Mouse (Mus musculus) liver, embryonic 15.5 days (tissue): ENCODE data around the gene Hoxb2. TPM values are rescaled to one million over a fixed set of nuclear protein-coding genes. Genes with fewer than 3 reads are reported as not detected.

Source experiments
- ATAC-seq: fragments of 200-750 bp; cut with Nextera tagmentation; 2 replicates; pipeline ENCODE4 v1.8.0; 2017; ENCODE audit warnings: moderate number of reproducible peaks, mild to moderate bottlenecking, moderate library complexity; ENCODE audit not compliant: insufficient read depth
- H3K27ac ChIP-seq: fragments of 300-500 bp; sonication (generic); replicated peaks from 2 replicates; pipeline ENCODE4 v1.5.1; 2015; ENCODE audit warnings: mild to moderate bottlenecking, inconsistent platforms
- H3K27me3 ChIP-seq: fragments of 300-500 bp; sonication (generic); 2 replicates; pipeline ENCODE4 v1.6.1; 2015; ENCODE audit warnings: mild to moderate bottlenecking, inconsistent platforms
- H3K36me3 ChIP-seq: fragments of 300-500 bp; sonication (generic); replicated peaks from 2 replicates; pipeline ENCODE4 v1.6.1; 2015; ENCODE audit warnings: moderate library complexity, mild to moderate bottlenecking, inconsistent platforms
- H3K4me1 ChIP-seq: fragments of 300-500 bp; sonication (generic); replicated peaks from 2 replicates; pipeline ENCODE4 v1.6.1; 2015; ENCODE audit warnings: inconsistent platforms
- H3K4me2 ChIP-seq: fragments of 300-500 bp; sonication (generic); 2 replicates; pipeline ENCODE4 v1.6.1; 2015; ENCODE audit warnings: moderate library complexity, mild to moderate bottlenecking, inconsistent platforms
- H3K4me3 ChIP-seq: fragments of 300-500 bp; sonication (generic); replicated peaks from 2 replicates; pipeline ENCODE4 v1.5.1; 2015; ENCODE audit warnings: mild to moderate bottlenecking, inconsistent platforms
- H3K9ac ChIP-seq: fragments of 300-500 bp; sonication (generic); 2 replicates; pipeline ENCODE4 v1.6.1; 2015; ENCODE audit warnings: moderate library complexity, mild to moderate bottlenecking, inconsistent platforms
- H3K9me3 ChIP-seq: fragments of 300-500 bp; sonication (generic); replicated peaks from 2 replicates; pipeline ENCODE4 v1.6.1; 2016; ENCODE audit warnings: inconsistent platforms
- WGBS: fragments of 180-500 bp; shearing (Covaris S2); methylation state at CpG from one replicate; pipeline ENCODE4 v1.1.7; 2015; ENCODE audit warnings: mixed read lengths; ENCODE audit not compliant: insufficient replicate concordance; 5-methylcytosine and 5-hydroxymethylcytosine counted together
- polyA plus RNA-seq: library from polyadenylated mRNA; unstranded; fragments of >200 nt; fragmentation: Nextera tagmentation; extraction: Ambion mirVana; gene quantifications from 2 replicates; pipeline ENCODE4 v1.2.1, GENCODE M21; 2015

Hoxb2 gene
- polyA plus RNA-seq, 1 experiment from 2014 or later = 0.75 TPM

- no peak overlapping the region for H3K4me3 ChIP-seq
- no peak overlapping the region for H3K9ac ChIP-seq
- H3K4me2 ChIP-seq = no peak overlapping the region
- no peaks in the 10 kb centered on the region for H3K9me3 ChIP-seq
- no peaks in the 10 kb centered on the region for H3K4me1 ChIP-seq
- peaks cover 98% of the 10 kb centered on the region for H3K27me3 ChIP-seq
- 39% methylated on average over 22 of the region's 22 CpGs for WGBS
- no peaks in the 10 kb centered on the region for H3K36me3 ChIP-seq
- no peak for ATAC-seq
- H3K27ac ChIP-seq = no peak overlapping the region
Observed at GRCm38 (mm10) chr11:96325747-96326212, 24.5 kb upstream of the Hoxb2 start.

GRCm38 (mm10) chr11:96326705-96327104, 23.6 kb upstream of the Hoxb2 start:
- no peak overlapping the region for H3K4me3 ChIP-seq

GRCm38 (mm10) chr11:96327122-96327521, 23.2 kb upstream of the Hoxb2 start:
- WGBS = 40% methylated on average over 7 of the region's 7 CpGs
- no peaks in the 10 kb centered on the region for H3K36me3 ChIP-seq
- H3K4me3 ChIP-seq = no peak overlapping the region
- H3K27ac ChIP-seq = no peak overlapping the region
- no peaks in the 10 kb centered on the region for H3K4me1 ChIP-seq
- no peaks in the 10 kb centered on the region for H3K9me3 ChIP-seq
- H3K27me3 ChIP-seq = peaks cover 99% of the 10 kb centered on the region
- ATAC-seq = no peak
- H3K4me2 ChIP-seq = no peak overlapping the region
- no peak overlapping the region for H3K9ac ChIP-seq

More at GRCm38 (mm10) chr11:96326705-96327104, 23.6 kb upstream of the Hoxb2 start:
- H3K4me1 ChIP-seq = no peaks in the 10 kb centered on the region
- peaks cover 99% of the 10 kb centered on the region for H3K27me3 ChIP-seq
- 48% methylated on average over 12 of the region's 12 CpGs for WGBS
- H3K27ac ChIP-seq = no peak overlapping the region
- no peak overlapping the region for H3K9ac ChIP-seq
- H3K36me3 ChIP-seq = no peaks in the 10 kb centered on the region
- ATAC-seq = no peak
- no peak overlapping the region for H3K4me2 ChIP-seq
- no peaks in the 10 kb centered on the region for H3K9me3 ChIP-seq

- WGBS = 24% methylated on average over 5 of the region's 5 CpGs
- H3K9ac ChIP-seq = no peak overlapping the region
- H3K36me3 ChIP-seq = no peaks in the 10 kb centered on the region
- no peak overlapping the region for H3K4me2 ChIP-seq
- H3K9me3 ChIP-seq = no peaks in the 10 kb centered on the region
- H3K4me1 ChIP-seq = no peaks in the 10 kb centered on the region
- H3K27ac ChIP-seq = no peak overlapping the region
- no peak overlapping the region for H3K4me3 ChIP-seq
- peaks cover 99% of the 10 kb centered on the region for H3K27me3 ChIP-seq
- no peak for ATAC-seq
Observed at GRCm38 (mm10) chr11:96327750-96328149, 22.6 kb upstream of the Hoxb2 start.

- Histone ChIP-seq H3K4me1 (no peaks in the 10 kb centered on the region), H3K27ac (no peak overlapping the region), H3K9ac (no peak overlapping the region), H3K4me3 (no peak overlapping the region), H3K27me3 (peaks cover 99% of the 10 kb centered on the region), H3K36me3 (no peaks in the 10 kb centered on the region), H3K9me3 (no peaks in the 10 kb centered on the region), H3K4me2 (no peak overlapping the region)
- WGBS = 41% methylated on average over 8 of the region's 8 CpGs
- ATAC-seq = no peak
Observed at GRCm38 (mm10) chr11:96328605-96329004, 21.7 kb upstream of the Hoxb2 start.

GRCm38 (mm10) chr11:96332105-96332504, 18.2 kb upstream of the Hoxb2 start:
- WGBS = 12% methylated on average over 8 of the region's 8 CpGs
- H3K36me3 ChIP-seq = no peaks in the 10 kb centered on the region
- H3K9ac ChIP-seq = no peak overlapping the region
- H3K4me2 ChIP-seq = no peak overlapping the region
- no peak for ATAC-seq
- H3K27ac ChIP-seq = no peak overlapping the region
- peaks cover 99% of the 10 kb centered on the region for H3K27me3 ChIP-seq
- no peak overlapping the region for H3K4me3 ChIP-seq
- H3K9me3 ChIP-seq = no peaks in the 10 kb centered on the region
- H3K4me1 ChIP-seq = no peaks in the 10 kb centered on the region

GRCm38 (mm10) chr11:96332618-96333032, 17.7 kb upstream of the Hoxb2 start:
- H3K27ac ChIP-seq = no peak overlapping the region
- no peak overlapping the region for H3K9ac ChIP-seq
- peaks cover 99% of the 10 kb centered on the region for H3K27me3 ChIP-seq
- 8% methylated on average over 35 of the region's 35 CpGs for WGBS
- peak overlapping the region; percentile 14 for H3K4me3 ChIP-seq
- H3K4me1 ChIP-seq = no peaks in the 10 kb centered on the region
- ATAC-seq = no peak
- peak overlapping the region; percentile 33 for H3K4me2 ChIP-seq
- H3K36me3 ChIP-seq = no peaks in the 10 kb centered on the region
- H3K9me3 ChIP-seq = no peaks in the 10 kb centered on the region

- Histone ChIP-seq H3K9ac (no peak overlapping the region), H3K36me3 (no peaks in the 10 kb centered on the region), H3K27me3 (peaks cover 99% of the 10 kb centered on the region), H3K4me2 (peak overlapping the region; percentile 33; the same call in 1 of the 2 replicates), H3K4me1 (no peaks in the 10 kb centered on the region), H3K27ac (no peak overlapping the region), H3K9me3 (no peaks in the 10 kb centered on the region), H3K4me3 (peak overlapping the region; percentile 14; the same call in 1 of the 2 replicates)
- 30% methylated on average over 17 of the region's 17 CpGs for WGBS
- no peak for ATAC-seq
Observed at GRCm38 (mm10) chr11:96333241-96334001, 16.9 kb upstream of the Hoxb2 start.

- Histone ChIP-seq H3K27ac (no peak overlapping the region), H3K4me1 (no peaks in the 10 kb centered on the region), H3K4me3 (no peak overlapping the region), H3K36me3 (no peaks in the 10 kb centered on the region), H3K27me3 (peaks cover 99% of the 10 kb centered on the region), H3K9me3 (no peaks in the 10 kb centered on the region), H3K9ac (no peak overlapping the region), H3K4me2 (no peak overlapping the region)
- no peak for ATAC-seq
- 28% methylated on average over 2 of the region's 2 CpGs for WGBS
Observed at GRCm38 (mm10) chr11:96334002-96334364, 16.3 kb upstream of the Hoxb2 start.

- no peaks in the 10 kb centered on the region for H3K4me1 ChIP-seq
Observed at GRCm38 (mm10) chr11:96334998-96335397, 15.3 kb upstream of the Hoxb2 start.

GRCm38 (mm10) chr11:96336597-96336996, 13.7 kb upstream of the Hoxb2 start:
- peaks cover 100% of the 10 kb centered on the region for H3K27me3 ChIP-seq
- H3K9me3 ChIP-seq = no peaks in the 10 kb centered on the region
- no peak overlapping the region for H3K27ac ChIP-seq
- no peaks in the 10 kb centered on the region for H3K4me1 ChIP-seq
- ATAC-seq = no peak
- H3K36me3 ChIP-seq = no peaks in the 10 kb centered on the region
- 43% methylated on average over 2 of the region's 2 CpGs for WGBS
- H3K4me2 ChIP-seq = no peak overlapping the region
- no peak overlapping the region for H3K9ac ChIP-seq
- H3K4me3 ChIP-seq = no peak overlapping the region

More at GRCm38 (mm10) chr11:96334998-96335397, 15.3 kb upstream of the Hoxb2 start:
- no peak for ATAC-seq
- no peak overlapping the region for H3K9ac ChIP-seq
- no peaks in the 10 kb centered on the region for H3K9me3 ChIP-seq
- no peak overlapping the region for H3K4me3 ChIP-seq
- no peak overlapping the region for H3K27ac ChIP-seq
- no peak overlapping the region for H3K4me2 ChIP-seq
- 50% methylated on average over 3 of the region's 3 CpGs for WGBS
- peaks cover 100% of the 10 kb centered on the region for H3K27me3 ChIP-seq
- no peaks in the 10 kb centered on the region for H3K36me3 ChIP-seq
